Mouse (Mus musculus): ENCODE results near the gene Ncapd2. TPM values are rescaled to one million over a fixed set of nuclear protein-coding genes. Genes with fewer than 3 reads are reported as not detected.

Ncapd2 gene
- total RNA-seq, 2 experiments from 2014 or later, result 22.8 to 26.5 TPM

DNA sequence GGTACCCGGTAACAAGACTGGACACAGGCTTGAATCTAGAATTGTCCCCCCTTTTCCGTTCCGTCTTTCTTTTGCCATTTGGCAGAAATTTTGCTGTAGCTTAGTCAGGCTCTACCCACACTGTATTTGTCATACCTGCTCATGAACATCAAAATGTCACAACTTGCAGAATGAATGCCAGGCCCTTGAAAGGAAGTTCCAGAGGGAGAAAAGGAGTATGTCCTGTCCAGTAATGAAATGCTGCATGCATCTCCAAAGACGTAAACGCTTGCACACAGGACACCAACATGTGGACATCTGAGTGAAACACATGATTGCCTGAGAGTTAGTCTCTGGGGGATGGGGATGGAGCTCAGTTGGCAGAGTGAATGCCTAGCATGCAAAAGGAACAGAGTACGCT lies 22.2 kb upstream of the Ncapd2 start:
- DNase-seq, result no peak

DNA sequence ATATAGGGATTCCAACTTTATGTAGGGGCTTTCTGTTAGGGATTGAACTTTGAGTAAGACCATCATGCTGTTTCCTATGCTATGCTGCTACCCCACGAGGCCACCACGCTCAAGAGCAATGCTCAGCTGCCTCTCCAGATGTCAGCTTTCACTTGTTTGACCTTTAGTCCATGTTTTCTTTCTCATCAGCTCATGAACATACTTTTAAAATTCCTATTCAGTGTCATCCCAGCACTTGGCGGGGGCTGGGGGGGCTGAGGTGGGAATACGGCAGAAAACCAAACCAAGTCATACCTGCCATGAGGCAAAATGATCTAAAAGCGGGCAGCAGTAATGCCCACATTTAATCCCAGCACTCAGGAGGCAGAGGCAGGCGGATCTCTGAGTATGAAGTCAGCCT lies 21.6 kb upstream of the Ncapd2 start:
- no peak for DNase-seq

DNA sequence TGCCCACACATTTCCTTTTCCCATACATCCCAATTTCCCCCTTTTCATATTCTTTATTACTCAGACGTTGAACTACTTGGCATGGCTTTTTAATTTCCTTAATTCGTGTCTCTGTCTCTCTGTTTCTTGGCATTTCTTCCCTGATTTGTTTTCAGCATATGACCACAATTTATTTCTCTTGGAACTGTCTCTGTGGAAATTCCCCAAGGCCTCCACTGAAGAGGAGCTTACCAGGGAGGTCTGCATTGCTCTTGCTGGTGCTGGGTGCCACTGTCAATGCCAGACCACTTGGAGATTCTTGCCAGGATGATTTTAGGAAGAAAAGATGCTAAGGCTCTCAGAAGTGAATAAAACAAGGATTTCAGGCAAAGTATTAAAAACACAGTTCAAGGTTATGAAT lies 21.1 kb upstream of the Ncapd2 start:
- no peak for DNase-seq

DNA sequence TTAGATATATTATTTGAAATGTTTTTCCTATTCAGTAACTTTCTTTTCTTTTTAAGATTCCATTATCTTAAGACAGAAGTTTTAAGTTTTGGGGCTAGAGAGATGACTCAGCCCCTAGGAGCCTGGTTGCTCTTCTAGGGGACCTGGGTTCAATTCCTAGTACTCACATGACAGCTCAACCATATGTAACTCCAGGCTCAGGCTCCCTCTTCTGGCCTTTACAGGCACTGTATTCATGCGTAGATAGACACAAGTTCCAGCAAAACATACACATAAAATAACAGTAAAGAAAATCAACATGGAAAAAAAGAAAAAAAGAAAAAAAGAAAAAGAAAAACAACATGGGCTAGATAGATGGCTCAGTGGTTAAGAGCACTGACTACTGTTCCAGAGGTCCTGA lies 18.9 kb upstream of the Ncapd2 start:
- no peak for DNase-seq

DNA sequence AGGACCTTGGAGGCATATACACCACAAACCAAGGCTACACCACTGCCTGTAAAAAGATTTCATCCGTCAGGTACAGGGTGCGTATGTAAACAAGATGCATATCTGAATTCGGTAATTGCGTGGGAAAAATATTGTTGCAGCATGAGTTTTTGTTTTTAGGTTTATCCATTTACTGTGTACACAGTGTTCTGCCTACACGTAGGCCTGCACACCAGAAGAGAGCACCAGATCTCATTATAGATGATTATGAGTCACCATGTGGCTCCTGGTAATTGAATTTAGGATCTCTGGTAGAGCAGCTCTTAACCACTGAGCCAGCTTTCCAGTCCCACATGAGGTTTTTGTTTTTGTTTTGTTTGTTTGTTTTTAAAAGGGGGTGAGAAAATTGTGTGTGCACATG lies 5.7 kb upstream of the Ncapd2 start:
- no peak for DNase-seq

DNA sequence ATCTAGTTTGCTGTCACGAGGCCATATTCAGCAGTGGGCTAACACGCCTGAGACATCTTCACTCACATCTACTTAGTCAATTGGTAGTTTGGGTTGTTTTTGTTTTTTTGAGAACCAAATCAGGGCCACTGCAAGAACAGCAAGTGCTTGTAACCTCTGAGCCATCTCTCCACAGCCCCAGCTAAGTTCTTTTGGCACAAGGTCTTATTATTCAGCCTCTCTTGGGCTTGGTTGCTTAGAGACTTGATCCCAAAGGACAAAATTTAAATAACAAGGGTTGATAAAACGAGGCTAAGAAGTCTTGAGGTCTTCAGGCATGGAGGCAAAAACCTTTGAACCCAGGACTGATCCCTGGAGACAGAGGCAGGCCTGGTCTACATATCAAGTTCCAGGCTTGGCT lies 4.8 kb upstream of the Ncapd2 start:
- no peak for DNase-seq

DNA sequence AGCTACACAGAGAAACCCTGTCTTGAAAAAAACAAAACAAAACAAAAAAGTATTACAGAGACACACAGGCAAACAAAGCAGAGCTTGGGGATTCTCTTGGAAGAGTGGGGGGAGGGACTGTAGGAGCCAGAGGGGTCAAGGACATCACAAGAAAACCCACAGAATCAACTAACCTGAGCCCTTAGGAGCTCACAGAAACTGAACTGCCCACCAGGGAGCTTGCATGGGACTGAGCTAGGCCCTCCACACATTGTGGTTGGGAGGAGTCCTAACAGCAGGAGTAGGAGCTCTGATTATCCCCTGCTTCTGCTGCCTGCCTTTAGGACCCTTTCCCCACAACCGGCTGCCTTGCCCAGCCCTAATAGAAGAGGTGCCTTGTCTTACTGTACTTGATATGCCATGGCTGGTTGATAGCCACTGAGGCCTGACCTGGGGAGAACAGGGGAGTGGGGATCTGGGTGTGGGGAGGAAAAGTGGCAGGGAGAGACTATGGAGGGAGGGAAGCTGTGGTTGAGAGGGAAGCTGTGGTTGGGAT lies 4.1 kb upstream of the Ncapd2 start:
- DNase-seq, result no peak

DNA sequence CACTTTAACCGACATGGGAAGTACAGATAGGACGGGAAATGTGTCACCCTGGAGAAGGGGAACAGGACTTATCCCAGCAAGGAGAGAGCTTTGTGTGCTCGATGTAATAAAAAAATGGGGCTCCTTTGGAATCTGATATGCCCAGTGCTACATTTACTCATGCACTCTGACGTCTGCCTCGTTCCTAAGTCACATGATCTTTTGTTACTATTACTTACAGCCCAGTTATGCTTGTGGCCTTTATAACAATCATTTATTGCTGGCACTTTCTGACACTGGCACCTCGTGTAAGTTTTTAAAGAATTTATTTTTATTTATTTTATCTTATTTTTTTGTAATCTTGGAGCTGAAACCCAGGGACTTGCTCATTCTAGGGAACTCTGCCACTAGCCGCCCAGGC lies 1.9 kb upstream of the Ncapd2 start:
- no peak for DNase-seq

DNA sequence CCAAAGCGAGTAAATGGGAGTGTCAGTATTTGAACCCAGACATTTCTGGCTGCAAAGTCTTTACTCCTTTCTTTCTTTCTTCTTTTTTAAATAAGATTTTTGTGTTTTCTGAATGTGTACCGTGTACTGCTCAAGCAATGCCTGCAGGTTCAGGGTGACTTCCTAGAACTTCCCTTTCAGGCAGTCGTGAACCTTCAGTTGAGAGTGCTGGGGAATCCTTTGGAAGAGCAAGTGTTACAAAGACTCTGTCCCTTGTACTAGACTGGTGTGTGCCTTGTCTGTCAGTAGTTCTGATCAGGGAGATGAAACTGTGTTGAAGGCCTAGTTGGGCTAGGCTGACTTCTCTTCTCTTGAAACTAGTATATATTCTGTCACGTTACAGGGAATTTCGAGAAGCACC lies 1.3 kb upstream of the Ncapd2 start:
- no peak for DNase-seq

DNA sequence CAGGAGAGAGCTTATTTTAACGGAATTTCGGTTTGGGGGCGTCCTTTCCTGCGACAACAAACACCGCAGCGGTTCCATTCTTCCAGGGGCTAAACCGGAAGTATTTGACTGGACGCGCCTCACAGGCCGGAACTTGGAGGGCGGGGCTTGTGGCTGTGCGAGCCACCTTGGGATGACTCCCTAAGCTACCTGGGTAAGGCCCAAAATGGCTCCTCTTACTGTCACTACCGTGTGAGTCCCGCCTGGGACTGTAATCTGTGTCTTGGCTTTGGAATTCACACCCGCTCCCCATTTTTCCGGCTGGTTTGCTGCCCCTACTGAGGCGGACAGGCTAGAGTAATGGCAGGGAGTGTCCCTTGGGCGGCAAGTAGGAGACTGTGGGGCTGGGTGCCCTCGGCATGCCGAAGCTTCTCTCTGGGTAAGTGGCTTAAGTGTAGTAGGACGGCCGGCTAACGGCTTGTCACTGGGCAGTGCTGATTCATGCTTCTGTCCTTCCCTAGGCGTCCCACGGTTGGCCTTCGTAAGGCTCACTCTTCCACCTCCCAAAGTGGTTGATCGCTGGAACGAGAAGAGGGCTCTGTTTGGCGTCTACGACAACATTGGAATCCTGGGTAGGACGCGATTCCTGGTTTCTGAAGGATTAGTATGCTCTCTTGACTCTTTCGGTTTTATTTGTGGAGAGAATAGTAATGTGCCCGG lies 664 bp upstream of the Ncapd2 start:
- DNase-seq, result peak; percentile 88

DNA sequence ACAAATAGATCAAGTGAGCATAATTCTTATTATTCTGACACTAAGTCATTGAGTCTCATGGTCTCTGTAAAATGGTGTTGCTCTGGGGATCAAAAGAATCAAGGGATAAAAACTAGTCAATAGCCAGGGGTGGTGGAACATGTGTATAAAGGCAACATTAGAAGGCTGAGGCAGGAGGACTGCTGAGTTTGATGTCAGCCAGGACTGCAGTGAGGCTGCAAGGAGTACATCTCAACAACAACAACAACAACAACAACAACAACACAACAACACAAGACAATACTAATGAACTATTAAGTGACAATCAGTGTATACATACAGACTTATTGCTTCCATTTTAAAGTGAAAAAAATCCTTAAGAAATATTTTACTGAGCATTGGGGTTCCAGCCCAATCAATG lies 685 bp downstream of the Ncapd2 start:
- DNase-seq, result no peak

DNA sequence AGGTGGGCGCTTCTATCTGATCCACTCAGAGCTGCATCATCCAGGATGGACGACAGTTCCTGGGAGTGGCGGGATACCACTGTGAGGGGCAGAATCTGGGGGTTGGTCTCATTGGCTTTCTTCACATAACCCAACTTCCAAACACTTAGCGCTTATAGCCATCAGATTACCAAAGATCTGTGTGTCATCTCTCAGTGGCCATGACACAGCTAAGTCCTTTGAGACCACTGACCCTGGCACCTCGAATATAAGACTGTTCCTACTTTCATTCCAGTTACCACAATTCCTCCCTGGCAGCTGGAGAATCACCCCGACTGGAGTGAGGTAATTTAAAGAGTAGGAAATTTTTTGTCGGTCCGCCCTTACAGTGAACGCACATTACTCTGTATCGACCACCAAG lies 5.3 kb downstream of the Ncapd2 start:
- DNase-seq, result no peak

DNA sequence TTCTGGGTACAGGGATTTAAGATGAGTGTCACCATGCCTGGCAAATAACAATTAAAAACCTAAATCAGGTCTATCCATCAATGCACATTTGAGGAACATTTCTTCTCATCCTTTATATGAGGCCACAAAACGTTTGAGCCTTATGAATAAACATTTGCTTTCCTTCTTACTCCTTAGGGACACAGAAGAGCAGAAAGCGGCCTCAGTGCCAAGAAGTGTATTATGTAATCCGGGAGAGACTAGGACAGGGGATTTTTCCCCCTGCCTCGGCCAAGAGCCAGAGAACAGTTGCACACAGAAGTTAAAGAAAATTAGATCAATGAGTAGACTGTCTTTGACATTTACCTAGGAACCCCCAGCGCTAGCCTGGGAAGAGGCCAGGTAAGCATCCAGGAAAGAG lies 9.4 kb downstream of the Ncapd2 start:
- DNase-seq, result no peak

DNA sequence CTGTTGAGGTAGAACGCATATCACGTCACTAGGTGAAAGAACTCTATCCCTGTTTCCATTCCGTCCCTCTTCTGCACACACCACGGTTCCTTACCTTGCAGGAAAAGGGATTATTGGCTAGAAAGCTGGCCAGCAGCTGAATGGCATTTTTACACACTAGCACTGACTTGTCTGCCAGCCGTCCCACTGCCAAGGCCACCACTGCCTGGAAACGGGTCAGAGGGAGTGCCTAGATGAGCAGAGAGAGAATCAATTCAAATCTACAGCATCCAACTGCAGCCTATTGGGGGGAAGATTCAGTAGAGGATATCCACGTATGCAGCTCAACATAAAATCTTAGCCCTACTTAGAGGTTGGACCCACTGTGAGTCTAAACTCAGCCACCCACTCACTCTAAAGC lies 11.9 kb downstream of the Ncapd2 start:
- no peak for DNase-seq

DNA sequence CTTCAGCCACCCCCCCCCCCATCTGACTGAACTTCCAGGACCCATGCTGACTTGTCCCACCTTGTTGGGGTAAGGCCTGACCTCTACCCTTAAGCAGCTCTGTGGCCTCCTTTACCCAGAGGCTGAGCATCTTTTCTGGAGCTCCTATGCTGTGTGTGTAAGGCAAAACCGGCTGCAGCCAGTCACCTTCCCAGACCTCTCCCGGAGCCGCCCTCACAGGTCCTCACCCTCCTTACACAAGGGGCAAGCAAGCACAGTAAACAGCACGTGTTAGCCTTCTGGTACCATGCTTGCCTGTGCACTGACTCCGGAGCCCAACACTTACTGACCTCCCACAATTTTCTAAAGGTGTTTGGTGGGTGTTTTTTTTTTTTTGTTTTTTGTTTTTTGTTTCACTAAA lies 16.0 kb downstream of the Ncapd2 start:
- no peak for DNase-seq

DNA sequence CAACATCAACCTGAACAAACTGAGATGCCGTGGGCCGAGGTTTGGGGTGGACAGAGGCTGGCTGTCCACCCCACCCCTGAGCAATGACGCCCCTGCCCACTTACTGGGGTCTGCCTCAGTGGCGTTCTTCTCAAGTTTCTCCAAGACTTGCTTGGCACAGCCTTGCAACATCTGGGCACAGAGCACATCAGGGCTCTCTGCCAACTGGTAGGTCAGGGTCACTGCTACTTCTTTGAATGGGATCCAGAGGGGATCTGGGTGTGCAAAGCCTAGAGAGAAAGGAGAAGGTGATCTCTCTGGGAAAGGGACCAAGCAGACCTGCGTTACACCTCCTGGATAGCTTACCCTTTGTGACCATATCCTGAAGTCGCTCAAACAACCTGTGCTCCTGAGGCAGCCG lies 18.2 kb downstream of the Ncapd2 start:
- no peak for DNase-seq

DNA sequence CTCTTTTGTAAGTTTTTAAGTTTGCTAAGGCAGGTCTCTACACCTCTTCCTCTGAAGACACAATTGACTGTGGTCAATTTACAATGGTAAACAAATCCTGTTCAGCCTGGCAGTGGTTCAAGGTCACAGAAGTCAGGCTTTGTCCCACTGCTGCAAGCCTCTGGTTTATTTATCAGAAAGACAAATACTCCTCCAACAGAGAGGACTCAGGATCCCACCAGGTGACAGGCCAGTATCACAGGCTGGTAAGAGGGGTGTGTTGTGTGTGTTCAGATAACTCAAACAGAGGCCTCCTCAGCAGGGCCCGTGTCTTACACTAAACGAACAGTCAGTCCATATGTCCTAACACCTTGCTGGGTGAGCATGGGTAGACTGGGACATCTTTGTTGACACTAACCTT lies 19.0 kb downstream of the Ncapd2 start:
- DNase-seq, result no peak

DNA sequence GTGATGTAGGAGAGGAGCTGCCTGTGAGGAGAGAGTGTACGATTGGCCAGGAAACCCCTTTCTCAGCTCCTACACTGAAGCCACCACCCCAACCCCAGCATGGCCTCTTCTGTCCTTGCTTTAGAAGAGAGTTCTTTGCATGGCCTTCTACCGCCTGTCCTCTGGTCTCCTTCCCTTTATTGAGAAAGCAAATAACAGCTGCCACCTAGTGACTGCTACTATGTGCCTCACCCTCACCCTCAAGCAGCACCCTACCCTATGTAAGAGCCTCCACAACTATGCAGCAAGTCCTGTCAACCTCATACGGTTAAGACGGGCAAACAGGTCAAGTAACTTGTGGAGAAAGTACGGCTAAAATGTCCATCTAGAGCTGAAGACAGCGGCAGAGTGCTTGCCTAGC lies 21.3 kb downstream of the Ncapd2 start:
- no peak for DNase-seq

DNA sequence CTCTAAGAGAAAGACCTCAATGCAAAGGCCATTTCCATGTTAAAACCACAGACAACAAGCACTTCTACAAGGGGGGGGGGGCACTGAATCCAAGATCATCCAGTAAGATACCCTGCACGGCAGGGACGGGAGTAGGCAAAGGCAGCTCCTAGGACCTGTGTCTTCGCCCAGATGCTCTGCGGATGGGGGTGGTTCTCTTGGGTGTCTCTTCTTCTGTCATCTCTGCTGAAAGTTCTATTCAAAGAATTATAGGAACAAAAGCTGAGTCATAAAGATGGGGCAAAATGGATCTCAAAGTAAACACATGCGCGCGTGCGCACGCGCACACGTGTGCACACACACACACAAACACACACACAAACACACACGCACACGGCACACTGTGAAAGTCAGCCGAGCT lies 23.4 kb downstream of the Ncapd2 start:
- no peak for DNase-seq

DNA sequence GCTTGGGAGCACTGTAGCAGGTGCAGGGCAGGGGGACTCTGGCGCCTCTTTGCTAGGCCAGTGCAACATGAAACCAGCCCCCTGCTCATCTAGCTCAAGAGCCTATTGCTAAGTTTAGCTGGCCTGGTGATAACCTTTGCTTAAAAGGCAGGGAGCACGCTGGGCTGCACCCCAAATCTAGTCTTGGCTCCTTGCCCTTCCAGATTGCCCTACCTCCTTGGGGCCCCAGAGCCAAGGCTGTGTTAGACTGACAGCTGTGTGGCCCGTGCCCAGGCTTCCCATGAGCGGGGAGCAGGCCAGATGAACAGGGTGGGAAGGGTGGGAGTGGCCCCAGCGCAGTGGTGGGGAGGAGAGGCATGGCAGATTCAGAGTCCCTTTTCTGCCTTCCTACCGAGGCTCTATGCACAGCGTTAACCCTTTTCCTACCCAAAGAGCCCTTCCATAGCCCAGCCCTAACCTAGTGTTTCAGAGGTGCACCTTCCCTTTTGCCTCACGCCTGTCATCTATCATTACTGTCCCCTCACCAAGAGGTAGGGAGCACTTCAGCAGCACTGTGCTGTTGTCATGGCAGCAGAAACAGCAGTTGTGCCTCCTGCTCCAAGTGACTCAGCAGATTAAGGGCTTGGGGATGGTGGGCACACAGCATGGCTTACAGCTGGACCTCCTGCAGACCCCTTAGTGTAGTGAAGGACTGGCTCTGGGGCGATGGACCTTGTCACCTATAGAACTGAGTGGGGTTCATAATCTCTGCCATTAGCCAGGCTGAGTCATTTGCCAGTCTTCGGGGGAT lies 24.4 kb downstream of the Ncapd2 start:
- DNase-seq, result peak; percentile 55 to 59

DNA sequence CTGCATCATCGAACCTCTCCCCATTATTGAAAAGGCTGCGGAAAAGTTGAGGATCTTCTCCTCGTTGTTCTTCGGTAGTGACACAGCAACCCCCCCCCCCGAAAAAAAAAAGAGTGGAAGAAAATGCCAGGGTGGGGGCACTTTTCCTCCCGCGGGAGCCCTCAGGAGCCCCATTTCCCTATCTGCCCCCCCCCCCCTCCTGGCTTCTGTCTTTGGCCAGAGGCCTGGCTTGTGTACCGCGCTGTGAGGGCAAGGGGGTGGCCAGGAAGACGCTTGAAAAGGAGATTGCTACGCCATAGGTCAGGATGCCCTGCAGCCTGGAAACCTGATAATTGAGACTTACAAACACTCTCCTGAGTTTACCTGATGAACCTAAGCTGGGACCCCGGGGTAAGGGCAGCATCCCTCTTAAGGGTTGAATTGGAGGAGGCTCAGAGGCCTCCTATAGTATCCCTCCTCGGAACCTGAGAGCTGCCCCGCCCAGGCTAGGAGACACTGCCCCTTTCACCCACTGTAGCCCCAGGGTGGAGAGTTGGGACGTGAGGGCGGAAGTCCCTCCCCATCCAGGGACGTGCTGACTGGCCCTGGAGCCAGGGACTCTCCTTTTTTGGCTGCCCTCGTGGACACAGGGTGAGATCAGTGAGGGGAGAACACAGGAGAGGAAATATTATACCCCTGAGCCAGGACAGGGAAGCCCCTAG lies 25.3 kb downstream of the Ncapd2 start, which contains the start of gene Gapdh:
Gene Gapdh, minus strand, starts transcription at position 417 of the 701 bp plus-strand sequence.
- no peak for DNase-seq

DNA sequence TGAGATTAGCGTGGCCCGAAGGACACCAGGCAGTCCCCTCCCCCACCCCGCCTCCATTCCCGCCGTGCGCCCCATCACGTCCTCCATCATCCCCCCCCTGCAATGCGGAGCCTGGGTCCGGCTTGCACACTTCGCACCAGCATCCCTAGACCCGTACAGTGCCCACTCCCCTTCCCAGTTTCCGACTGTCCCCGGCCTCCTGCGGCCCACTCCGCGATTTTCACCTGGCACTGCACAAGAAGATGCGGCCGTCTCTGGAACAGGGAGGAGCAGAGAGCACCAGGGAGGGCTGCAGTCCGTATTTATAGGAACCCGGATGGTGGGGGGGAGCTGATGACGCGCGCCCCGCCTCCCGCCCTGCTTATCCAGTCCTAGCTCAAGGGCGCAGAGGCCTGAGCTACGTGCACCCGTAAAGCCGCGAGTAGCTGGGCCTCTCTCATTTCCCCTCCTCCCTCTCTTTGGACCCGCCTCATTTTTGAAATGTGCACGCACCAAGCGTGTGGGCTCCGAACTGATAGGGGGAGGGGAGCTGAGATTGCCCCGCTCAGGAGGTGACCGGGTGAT lies 26.1 kb downstream of the Ncapd2 start:
- peak; percentile 98 for DNase-seq

Measured in layer of hippocampus, postnatal 36 days (tissue).